Mouse (Mus musculus) gastrocnemius, postnatal 4 days (tissue): ENCODE measurements around the gene Cd5l. TPM values are rescaled to one million over a fixed set of nuclear protein-coding genes. Genes with fewer than 3 reads are reported as not detected.
"Not testable (repeated sequence)": the region's sequence is repeated elsewhere in the genome, so short reads cannot be mapped to it uniquely, and the experiment has no call there.

Experiments used
- DNase-seq, 2 experiments: peaks; one replicate each; pipeline ENCODE4 v3.0.0; 2021 to 2022; ENCODE audit warnings: low spot score in 2 of 2, mixed read lengths in 2 of 2
- long read RNA-seq, 2 experiments: library from polyadenylated mRNA; stranded (forward); transcript quantifications; one replicate each; pipeline ENCODE4 v2.0.0; 2021
- total RNA-seq, 2 experiments: library from RNA; stranded (reverse); gene quantifications; 2 replicates each; pipeline ENCODE4 v1.2.3; 2021

Cd5l gene
- 1 to 10 TPM in 1 of 2 experiments, not detected in 1; 1.4 TPM for total RNA-seq
- long read RNA-seq, experiment 1, result 0 reads
- long read RNA-seq, experiment 2, partial matches to known transcripts, result 0 of 1 reads
- long read RNA-seq, experiment 2, other reads (novel, unspliced or antisense), result 0 of 1 reads

GRCm38 (mm10) chr3:87357581-87357980 is at the start of gene Cd5l:
Gene Cd5l (plus strand): TSS chr3:87357881.
- DNase-seq, result no peak

- DNase-seq, result no peak
Observed at GRCm38 (mm10) chr3:87309922-87310321, 47.8 kb upstream of the Cd5l start.

GRCm38 (mm10) chr3:87322557-87322956 is 35.1 kb upstream of the Cd5l start:
- no peak for DNase-seq

GRCm38 (mm10) chr3:87323778-87324177 is 33.9 kb upstream of the Cd5l start:
- DNase-seq, result no peak

- no peak for DNase-seq
Observed at GRCm38 (mm10) chr3:87337899-87338298, 19.8 kb upstream of the Cd5l start.

GRCm38 (mm10) chr3:87350992-87351391 is 6.7 kb upstream of the Cd5l start:
- DNase-seq, result not testable (repeated sequence)

GRCm38 (mm10) chr3:87359215-87359614 is 1.5 kb downstream of the Cd5l start:
- no peak for DNase-seq

- no peak for DNase-seq
Observed at GRCm38 (mm10) chr3:87360466-87360865, 2.8 kb downstream of the Cd5l start.

GRCm38 (mm10) chr3:87365691-87366090 is 8.0 kb downstream of the Cd5l start:
- no peak for DNase-seq

GRCm38 (mm10) chr3:87367511-87367910 is 9.8 kb downstream of the Cd5l start:
- no peak for DNase-seq

GRCm38 (mm10) chr3:87369181-87369580 is 11.5 kb downstream of the Cd5l start:
- no peak for DNase-seq

GRCm38 (mm10) chr3:87376195-87377165 is 18.8 kb downstream of the Cd5l start, which contains the start of gene Fcrl1:
Gene Fcrl1 (plus strand): TSS chr3:87376387.
- DNase-seq, result no peak

GRCm38 (mm10) chr3:87377228-87377627 is 19.5 kb downstream of the Cd5l start:
- no peak for DNase-seq

GRCm38 (mm10) chr3:87377719-87378118 is 20.0 kb downstream of the Cd5l start:
- no peak for DNase-seq

GRCm38 (mm10) chr3:87379641-87380315 is 22.1 kb downstream of the Cd5l start:
- not testable (repeated sequence) for DNase-seq

GRCm38 (mm10) chr3:87381806-87382712 is 24.4 kb downstream of the Cd5l start:
- no peak for DNase-seq

- no peak for DNase-seq
Observed at GRCm38 (mm10) chr3:87383308-87383707, 25.6 kb downstream of the Cd5l start.

- DNase-seq, result no peak
Observed at GRCm38 (mm10) chr3:87385105-87385504, 27.4 kb downstream of the Cd5l start.

GRCm38 (mm10) chr3:87390935-87391334 is 33.3 kb downstream of the Cd5l start:
- DNase-seq, result no peak

GRCm38 (mm10) chr3:87398809-87399208 is 41.1 kb downstream of the Cd5l start:
- no peak for DNase-seq

GRCm38 (mm10) chr3:87399906-87400305 is 42.2 kb downstream of the Cd5l start:
- no peak for DNase-seq
